Mouse (Mus musculus): Measurements from ENCODE around the gene Tecr.
A peak's percentile ranks its signal among the peaks of the same experiment; 100 is the strongest.

Tecr gene

DNA sequence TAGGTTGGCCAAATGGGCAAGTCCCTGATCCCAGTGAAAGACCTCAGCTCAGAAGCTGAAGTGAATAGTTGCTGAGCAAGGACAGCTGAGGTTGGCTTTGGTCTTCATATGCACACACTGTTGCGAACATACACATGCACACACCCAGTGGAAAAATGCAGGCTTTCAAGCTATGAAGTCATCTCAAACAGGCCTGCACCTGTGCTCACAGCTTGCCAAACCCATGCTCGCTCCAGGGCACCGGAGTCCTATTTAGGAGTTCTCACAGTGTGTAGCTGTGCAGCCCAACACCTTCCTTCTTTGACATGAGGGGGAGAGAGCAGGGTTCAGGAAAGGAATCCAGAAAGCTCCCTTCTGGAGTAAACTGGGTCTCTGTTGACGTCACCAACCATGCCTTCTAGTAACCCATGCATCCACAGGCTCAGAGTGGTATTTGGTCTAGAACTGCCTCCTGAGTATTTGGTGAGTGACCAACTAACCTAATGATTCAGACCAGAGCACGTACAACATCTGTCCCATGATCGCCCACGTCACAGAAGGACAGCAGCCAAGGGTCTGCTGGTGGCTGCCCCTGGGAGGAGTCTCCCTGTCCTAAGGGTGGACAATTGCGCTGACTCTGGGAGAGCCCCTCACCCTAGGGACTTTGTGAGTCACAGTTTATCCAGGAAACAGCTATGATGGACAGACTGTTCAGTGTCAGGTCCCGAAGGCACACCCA lies 12.0 kb upstream of the Tecr start:
- no peak for DNase-seq (ENCODE audit: extremely low read depth, low read depth)

GRCm38 (mm10) chr8:83618566-83618965 lies 10.8 kb upstream of the Tecr start:
- no peak for DNase-seq (ENCODE audit: extremely low read depth, low read depth)

GRCm38 (mm10) chr8:83617111-83617510 lies 9.3 kb upstream of the Tecr start:
- no peak for DNase-seq (ENCODE audit: extremely low read depth, low read depth)

- DNase-seq (ENCODE audit: extremely low read depth, low read depth) = no peak
Measured at GRCm38 (mm10) chr8:83616625-83617024, 8.9 kb upstream of the Tecr start.

DNA sequence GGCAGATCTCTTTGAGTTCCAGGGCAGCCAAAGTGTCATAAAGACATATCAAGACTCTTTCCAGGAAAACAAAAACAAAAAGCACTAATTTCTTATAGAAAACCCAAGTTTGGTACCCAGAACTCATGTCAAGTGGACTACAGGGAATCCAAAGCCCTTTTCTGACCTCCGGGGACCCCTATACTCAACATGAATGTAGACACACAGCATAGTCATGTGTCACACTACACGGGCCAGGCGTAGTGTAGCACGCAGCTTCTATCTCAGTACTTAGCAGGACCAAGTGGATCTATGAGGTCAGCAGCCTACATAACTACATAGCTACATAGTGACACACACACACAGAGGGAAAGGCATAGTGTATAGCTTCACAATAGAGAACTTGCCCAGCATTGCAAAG lies 5.9 kb upstream of the Tecr start:
- no peak for DNase-seq (ENCODE audit: extremely low read depth, low read depth)

DNA sequence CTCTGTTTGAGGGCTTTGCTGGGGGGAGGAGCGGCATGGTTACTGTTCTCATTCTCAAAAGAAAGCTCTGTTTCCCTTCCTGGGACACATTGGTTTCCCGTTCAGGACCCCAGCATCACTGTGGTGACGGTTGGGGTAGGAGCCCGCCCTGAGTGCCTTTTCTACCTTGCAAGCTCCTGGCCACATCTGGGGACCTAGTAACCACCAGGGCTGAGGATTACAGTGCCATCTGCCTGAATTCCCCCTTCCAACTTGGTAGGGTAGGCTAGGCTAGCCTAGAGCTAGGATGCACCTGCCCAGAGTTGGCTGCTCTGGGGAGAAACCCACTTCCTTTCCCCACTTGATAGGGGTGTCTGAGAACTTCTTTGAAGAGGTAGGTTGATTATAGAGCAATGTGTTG lies 4.2 kb upstream of the Tecr start:
- DNase-seq (ENCODE audit: extremely low read depth, low read depth) = no peak

- DNase-seq (ENCODE audit: extremely low read depth, low read depth) = peak; percentile 22
Measured at GRCm38 (mm10) chr8:83609547-83610180, 1.9 kb upstream of the Tecr start.

DNA sequence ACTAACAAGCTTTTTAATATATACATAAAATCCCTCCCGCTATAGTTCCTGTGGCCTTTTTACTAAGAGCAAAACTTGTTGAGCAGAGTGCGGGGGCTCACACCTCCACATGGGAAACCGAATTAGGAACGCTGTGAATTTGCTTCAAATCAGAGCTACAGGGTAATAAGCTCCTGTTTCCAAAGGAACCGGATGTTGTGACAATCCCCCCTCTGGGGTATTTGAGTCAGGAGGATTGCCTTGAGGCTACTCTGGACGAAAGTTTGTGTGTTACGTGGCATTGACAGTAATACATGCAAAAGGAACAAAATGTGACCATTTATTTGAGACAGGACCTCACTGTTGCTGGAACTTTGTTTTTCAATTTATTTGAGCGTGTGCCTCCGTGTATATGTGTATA lies 1.3 kb upstream of the Tecr start:
- DNase-seq (ENCODE audit: extremely low read depth, low read depth) = no peak

GRCm38 (mm10) chr8:83608398-83608829 lies 643 bp upstream of the Tecr start:
- DNase-seq (ENCODE audit: extremely low read depth, low read depth) = peak; percentile 50

- DNase-seq (ENCODE audit: extremely low read depth, low read depth) = no peak
Measured at GRCm38 (mm10) chr8:83602650-83603029, 5.1 kb downstream of the Tecr start.

DNA sequence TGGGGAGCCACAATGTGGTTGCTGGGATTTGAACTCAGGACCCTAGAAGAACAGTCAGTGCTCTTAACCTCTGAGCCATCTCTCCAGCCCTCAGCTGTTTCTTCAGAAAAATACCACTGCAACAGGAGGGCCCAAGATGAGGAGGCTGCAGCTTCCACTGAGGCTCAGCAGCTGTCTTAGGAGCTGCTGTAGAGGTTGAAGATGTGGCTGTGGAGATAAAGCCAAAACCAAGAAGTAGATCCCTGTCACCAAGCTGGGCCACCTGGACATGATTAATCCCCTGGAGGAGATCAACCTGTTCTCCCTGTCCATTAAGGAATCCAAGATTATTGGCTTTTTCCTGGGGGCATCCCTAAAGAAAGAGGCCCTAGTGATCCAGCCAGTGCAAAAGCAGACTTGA lies 8.0 kb downstream of the Tecr start:
- DNase-seq (ENCODE audit: extremely low read depth, low read depth) = no peak

- DNase-seq (ENCODE audit: extremely low read depth, low read depth) = no peak
Measured at GRCm38 (mm10) chr8:83598146-83598545, 9.6 kb downstream of the Tecr start.

DNA sequence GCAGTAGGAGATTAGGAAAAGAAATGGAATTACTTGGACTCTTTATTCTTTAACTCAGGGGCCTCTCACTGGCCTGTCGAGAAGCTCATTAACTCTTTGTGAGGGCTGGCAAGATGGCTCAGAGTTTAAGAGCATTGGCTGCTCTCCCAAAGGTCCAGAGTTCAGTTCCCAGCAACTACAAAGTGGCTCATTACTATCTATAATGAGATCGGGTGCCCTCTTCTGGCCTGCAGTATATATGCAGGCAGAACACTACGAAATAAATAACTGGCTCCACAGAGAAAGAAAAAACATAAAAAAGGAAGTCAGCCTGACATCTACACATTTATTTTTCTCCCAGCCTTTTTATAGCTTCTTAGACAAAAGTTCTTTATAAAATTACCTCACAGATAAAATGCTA lies 11.4 kb downstream of the Tecr start:
- DNase-seq (ENCODE audit: extremely low read depth, low read depth) = peak; percentile 51

- DNase-seq (ENCODE audit: extremely low read depth, low read depth) = peak; percentile 24
Measured at GRCm38 (mm10) chr8:83595050-83595345, 12.8 kb downstream of the Tecr start.

DNA sequence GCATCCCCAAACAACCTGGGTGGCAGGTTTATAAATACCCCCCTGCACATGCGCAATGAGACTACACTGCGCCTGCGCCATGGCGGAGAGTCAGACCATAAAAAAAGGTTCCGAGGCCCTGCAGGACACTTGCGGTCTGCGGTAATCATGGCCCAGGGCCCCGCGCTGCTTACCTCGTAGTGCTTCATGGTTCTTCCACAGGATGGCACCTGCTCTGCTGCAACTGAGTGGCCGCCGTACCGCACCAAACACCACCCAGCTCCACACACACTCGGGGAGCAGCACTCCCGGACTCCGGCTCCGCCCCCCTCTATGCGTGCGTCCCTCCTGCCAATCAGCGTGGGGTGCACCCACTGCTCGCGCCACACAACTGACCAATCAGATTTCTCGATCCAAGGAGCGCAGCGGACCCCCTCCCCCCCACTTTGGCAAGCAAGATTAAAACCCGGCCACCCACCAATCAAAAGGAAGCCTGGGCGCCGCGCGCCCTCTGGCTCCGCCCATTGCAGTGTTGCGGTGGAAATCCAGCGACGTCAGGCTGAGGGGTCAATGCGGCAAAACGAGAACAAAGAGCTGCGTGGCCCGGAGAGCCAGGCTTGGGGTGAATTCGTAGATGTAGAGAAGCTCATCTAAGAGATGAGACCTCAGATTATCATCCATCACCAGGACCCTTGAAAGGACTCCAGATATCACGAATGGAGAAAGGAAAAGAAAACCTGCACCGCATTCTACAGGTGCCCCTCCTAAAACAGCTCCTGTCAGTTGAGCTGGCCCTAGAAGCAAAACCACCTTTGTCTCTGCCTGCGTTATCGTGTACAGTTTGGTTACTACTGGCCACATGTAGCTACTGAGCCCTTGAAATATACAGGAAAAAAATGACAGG lies 13.4 kb downstream of the Tecr start:
- DNase-seq (ENCODE audit: extremely low read depth, low read depth) = peak; percentile 94

DNA sequence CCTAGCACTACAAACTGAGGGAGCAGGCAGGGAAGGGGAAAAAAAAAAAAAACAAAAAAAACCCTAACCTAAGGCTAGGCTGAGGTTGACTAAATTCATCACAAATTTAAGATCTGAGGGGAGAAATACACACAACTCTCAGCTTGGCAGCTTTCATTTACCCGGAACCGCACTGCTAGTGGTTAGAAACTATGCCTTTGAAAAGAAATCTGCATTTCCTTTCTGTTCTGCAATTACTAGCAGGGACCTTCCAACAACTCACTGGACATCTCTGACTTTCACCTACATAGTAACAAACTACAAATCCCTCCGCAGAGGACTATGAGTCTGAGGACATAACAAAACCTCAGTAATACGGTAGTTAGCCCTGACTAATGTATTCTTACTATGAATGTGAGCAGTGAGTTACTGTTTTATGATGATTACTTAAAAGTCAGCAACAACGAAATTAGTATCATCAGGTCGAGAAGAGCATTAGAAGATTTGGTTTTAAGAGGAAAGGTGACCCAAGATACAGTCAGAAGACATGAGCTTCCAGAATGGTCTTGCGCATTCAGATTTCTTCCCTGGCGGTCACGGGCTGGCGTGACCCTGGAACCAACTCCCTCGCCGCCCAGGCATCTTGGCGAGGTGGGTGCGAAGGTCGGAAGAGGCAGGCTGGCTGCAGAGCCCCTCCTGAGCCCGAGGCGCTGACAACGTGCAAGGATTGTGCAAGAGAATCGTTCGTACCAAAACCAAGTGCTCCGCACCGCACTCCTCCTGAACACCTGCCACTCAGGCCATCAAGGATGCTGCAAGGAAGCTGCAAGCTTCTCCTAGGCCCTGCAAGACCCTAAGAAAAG lies 14.2 kb downstream of the Tecr start:
- DNase-seq (ENCODE audit: extremely low read depth, low read depth) = peak; percentile 72

GRCm38 (mm10) chr8:83592682-83593081 lies 15.1 kb downstream of the Tecr start:
- DNase-seq (ENCODE audit: extremely low read depth, low read depth) = no peak

GRCm38 (mm10) chr8:83590488-83591023 lies 17.2 kb downstream of the Tecr start:
- no peak for DNase-seq (ENCODE audit: extremely low read depth, low read depth)

DNA sequence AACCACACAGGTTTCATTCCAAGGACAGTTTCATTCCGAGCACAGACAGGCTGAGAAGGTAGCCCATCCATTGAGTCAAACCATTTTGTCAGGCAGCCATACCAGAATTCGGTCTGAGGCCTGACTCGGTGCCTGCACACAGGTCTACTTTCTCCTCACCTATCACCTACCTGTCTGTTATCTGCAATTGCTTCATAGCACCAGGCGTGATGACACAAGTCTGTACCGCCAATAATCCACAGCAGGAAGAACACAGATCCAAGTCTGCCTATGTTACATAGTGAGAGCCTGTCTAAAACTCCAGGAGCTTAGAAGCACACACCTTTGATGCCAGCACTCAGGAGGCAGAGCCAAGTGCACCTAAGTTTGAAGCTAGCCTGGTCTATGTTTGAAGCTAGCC lies 18.9 kb downstream of the Tecr start:
- DNase-seq (ENCODE audit: extremely low read depth, low read depth) = no peak

- no peak for DNase-seq (ENCODE audit: extremely low read depth, low read depth)
Measured at GRCm38 (mm10) chr8:83587644-83588043, 20.1 kb downstream of the Tecr start.

- DNase-seq (ENCODE audit: extremely low read depth, low read depth) = no peak
Measured at GRCm38 (mm10) chr8:83585333-83585732, 22.4 kb downstream of the Tecr start.

All from MEL-GATA-1-ER (cell line).